Mouse (Mus musculus) neural tube, embryonic 12.5 days (tissue): Measurements from ENCODE around the gene Ispd. TPM values are rescaled to one million over a fixed set of nuclear protein-coding genes. Genes with fewer than 3 reads are reported as not detected.

Experiments
- ATAC-seq: fragments of 200-750 bp; cut with Nextera tagmentation; 2 replicates; pipeline ENCODE4 v1.8.0; 2017; ENCODE audit warnings: low read depth, mild to moderate bottlenecking, moderate TSS enrichment, moderate library complexity; ENCODE audit not compliant: low FRiP score
- H3K27ac ChIP-seq: fragments of 300-500 bp; sonication (generic); 2 replicates; pipeline ENCODE4 v1.5.1; 2016
- H3K27me3 ChIP-seq: fragments of 300-500 bp; sonication (generic); replicated peaks from 2 replicates; pipeline ENCODE4 v1.6.1; 2016; ENCODE audit warnings: mild to moderate bottlenecking
- H3K36me3 ChIP-seq: fragments of 300-500 bp; sonication (generic); 2 replicates; pipeline ENCODE4 v1.6.1; 2016; ENCODE audit warnings: mild to moderate bottlenecking
- H3K4me1 ChIP-seq: fragments of 300-500 bp; sonication (generic); 2 replicates; pipeline ENCODE4 v1.6.1; 2016
- H3K4me2 ChIP-seq: fragments of 300-500 bp; sonication (generic); replicated peaks from 2 replicates; pipeline ENCODE4 v1.6.1; 2016; ENCODE audit warnings: mild to moderate bottlenecking
- H3K4me3 ChIP-seq: fragments of 300-500 bp; sonication (generic); 2 replicates; pipeline ENCODE4 v1.5.1; 2016
- H3K9ac ChIP-seq: fragments of 300-500 bp; sonication (generic); 2 replicates; pipeline ENCODE4 v1.6.1; 2016; ENCODE audit warnings: mild to moderate bottlenecking
- H3K9me3 ChIP-seq: fragments of 300-500 bp; sonication (generic); 2 replicates; pipeline ENCODE4 v1.6.1; 2016; ENCODE audit warnings: mild to moderate bottlenecking
- WGBS: fragments of 180-500 bp; shearing (Covaris S2); methylation state at CpG from one replicate; pipeline ENCODE4 v1.1.7; 2016; 5-methylcytosine and 5-hydroxymethylcytosine counted together
- polyA plus RNA-seq: library from polyadenylated mRNA; unstranded; fragments of >200 nt; fragmentation: Nextera tagmentation; extraction: Ambion mirVana; gene quantifications from 2 replicates; pipeline ENCODE4 v1.2.1, GENCODE M21; 2016

Gene Ispd
- polyA plus RNA-seq, 1 experiment from 2014 or later = 13.1 TPM

DNA sequence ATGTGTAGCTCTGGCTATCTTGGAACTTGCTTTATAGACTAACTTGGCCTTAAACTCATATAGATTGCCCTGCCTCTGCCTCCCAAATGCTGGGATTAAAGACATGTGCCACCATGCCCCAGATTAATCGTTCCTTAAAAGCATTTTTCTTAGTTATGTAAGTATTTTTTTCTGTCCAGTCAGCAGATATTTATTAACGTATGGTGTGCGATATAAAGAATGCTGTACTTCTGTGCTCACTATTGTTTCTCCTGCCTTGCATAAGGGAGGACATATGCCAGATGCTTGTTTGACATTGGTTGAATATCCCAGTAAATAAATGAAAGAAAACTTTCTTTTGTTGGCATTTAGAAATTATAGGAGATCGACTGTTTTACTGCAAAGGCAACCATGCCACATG lies 5.7 kb downstream of the Ispd start:
- H3K36me3 ChIP-seq = no peaks in the 10 kb centered on the region
- H3K9ac ChIP-seq = no peak overlapping the region
- H3K9me3 ChIP-seq = no peaks in the 10 kb centered on the region
- ATAC-seq = no peak
- H3K27ac ChIP-seq = no peak overlapping the region
- H3K27me3 ChIP-seq = no peaks in the 10 kb centered on the region
- no peak overlapping the region for H3K4me2 ChIP-seq
- no peaks in the 10 kb centered on the region for H3K4me1 ChIP-seq
- 94% methylated on average over 4 of the region's 4 CpGs for WGBS
- H3K4me3 ChIP-seq = no peak overlapping the region

DNA sequence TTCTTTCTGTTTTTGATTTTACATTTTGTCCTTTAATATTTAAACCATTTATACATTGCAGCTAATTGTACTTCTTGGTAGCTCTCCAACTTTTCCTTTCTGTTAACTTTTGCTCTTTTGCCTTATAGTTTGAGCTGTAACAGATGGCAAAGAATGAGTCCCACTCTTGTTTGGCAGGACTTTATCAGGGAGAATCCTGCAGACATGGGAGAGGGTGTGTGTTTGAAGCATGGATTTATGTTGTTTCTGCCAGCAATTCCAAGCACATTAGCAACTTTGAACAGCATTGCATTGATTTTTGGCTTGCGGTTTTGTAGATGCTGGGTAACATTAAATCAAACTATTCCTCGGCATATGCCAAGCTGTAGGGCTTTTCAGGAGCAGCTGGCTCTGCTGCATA lies 13.9 kb downstream of the Ispd start:
- no peaks in the 10 kb centered on the region for H3K27me3 ChIP-seq
- no peaks in the 10 kb centered on the region for H3K4me1 ChIP-seq
- no peak overlapping the region for H3K4me2 ChIP-seq
- ATAC-seq = no peak
- H3K9me3 ChIP-seq = peaks cover 8% of the 10 kb centered on the region; the same call in 1 of the 2 replicates
- no peak overlapping the region for H3K4me3 ChIP-seq
- no peak overlapping the region for H3K9ac ChIP-seq
- H3K27ac ChIP-seq = no peak overlapping the region
- no peaks in the 10 kb centered on the region for H3K36me3 ChIP-seq
- 83% methylated on average over 2 of the region's 2 CpGs for WGBS

DNA sequence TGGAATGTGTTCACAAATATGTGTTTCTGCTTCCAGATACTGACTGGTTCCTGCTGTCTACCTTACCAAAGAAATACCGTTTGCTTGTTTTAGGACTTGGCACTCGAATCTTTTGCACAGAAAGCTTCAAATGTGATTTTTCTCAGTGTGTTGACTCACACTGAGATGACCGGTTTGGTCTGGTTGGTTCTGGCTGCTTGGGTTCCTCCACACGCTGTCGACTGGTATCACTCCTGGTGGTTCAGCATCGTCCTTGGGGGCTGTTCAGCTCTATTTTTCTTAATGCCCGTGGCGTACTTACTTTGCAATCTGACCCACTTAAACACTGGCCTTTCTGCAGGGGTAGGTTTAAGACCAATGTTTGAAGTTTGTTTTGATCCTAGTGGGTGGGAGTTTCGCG lies 42.4 kb downstream of the Ispd start:
- Histone ChIP-seq H3K4me3 (no peak overlapping the region), H3K27ac (no peak overlapping the region), H3K27me3 (no peaks in the 10 kb centered on the region), H3K9me3 (no peaks in the 10 kb centered on the region), H3K4me1 (no peaks in the 10 kb centered on the region; the same call in 1 of the 2 replicates), H3K9ac (no peak overlapping the region), H3K4me2 (no peak overlapping the region), H3K36me3 (no peaks in the 10 kb centered on the region)
- no peak for ATAC-seq
- WGBS = 71% methylated on average over 10 of the region's 10 CpGs

DNA sequence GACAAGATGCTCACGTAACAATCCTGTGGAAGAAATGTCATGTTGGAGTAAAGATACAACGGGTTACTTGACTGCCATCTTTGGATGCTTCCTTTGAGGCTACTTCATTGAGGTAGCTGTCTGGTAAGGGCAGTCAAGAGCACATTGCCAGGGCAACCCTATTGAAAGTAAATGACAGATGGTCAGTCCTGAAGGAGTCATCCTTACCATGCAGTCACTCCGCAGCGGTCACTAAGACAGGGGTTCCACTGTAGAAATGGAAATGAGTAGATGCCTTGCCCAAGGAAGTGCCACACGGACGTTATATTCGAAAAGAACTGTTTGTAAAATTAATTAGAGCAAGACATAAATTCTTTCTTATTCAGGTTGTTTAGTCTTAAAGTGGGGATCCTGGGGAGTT lies 44.0 kb downstream of the Ispd start:
- H3K4me1 ChIP-seq = no peaks in the 10 kb centered on the region; the same call in 1 of the 2 replicates
- H3K9me3 ChIP-seq = no peaks in the 10 kb centered on the region
- H3K27me3 ChIP-seq = no peaks in the 10 kb centered on the region
- WGBS = 32% methylated on average over 7 of the region's 7 CpGs
- no peak overlapping the region for H3K4me2 ChIP-seq
- H3K9ac ChIP-seq = no peak overlapping the region
- H3K27ac ChIP-seq = no peak overlapping the region
- H3K4me3 ChIP-seq = no peak overlapping the region
- H3K36me3 ChIP-seq = no peaks in the 10 kb centered on the region
- peak; percentile 59; the same call in 1 of the 2 replicates for ATAC-seq

DNA sequence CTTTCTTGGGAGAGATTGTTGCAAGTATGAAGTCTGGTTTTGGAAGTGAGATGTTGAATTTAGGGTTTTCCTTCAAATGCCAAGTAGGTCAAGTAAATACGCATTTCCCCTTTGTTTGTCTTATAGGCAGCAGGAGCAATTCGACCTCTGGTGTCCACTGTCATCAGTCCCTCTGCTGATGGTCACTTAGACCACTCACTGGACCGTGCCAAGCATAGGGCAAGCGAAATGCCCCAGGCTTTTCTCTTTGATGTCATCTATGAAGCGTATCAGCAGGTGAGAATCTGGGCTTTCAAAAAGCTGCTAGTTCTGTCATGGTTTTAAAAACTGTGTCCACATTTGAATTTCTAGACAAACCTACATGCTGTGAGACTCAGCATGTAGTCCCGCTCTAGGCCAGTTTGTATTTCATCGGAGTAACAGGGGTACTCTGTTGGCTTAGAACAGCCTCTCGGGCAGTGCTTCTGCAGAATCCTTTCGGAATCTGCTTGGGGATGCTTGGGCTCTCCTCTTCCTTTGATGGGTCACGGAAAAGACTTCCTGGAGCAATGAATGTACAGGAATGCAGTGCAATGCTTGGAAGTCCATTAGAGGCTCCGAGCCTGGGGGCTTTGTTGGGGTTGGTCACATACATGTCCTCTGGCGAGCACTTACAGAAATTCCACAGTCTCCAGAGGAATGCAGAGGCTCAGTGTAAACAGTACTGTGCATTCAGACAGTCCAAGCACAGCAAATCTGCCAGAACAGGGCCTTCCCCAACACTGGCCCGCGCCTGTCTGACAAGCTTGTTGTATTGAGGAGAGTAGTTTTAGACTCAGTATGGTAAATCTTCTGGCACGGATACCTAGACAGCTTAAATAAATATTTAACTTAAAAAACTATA lies 45.2 kb downstream of the Ispd start:
- H3K9me3 ChIP-seq = no peaks in the 10 kb centered on the region
- 0 out of 2 replicates have a peak, but pooled peaks have one; percentile 35 for ATAC-seq
- H3K27me3 ChIP-seq = no peaks in the 10 kb centered on the region
- no peak overlapping the region for H3K4me3 ChIP-seq
- no peak overlapping the region for H3K9ac ChIP-seq
- no peaks in the 10 kb centered on the region; the same call in 1 of the 2 replicates for H3K4me1 ChIP-seq
- 45% methylated on average over 15 of the region's 15 CpGs for WGBS
- no peak overlapping the region for H3K4me2 ChIP-seq
- H3K27ac ChIP-seq = no peak overlapping the region
- no peaks in the 10 kb centered on the region for H3K36me3 ChIP-seq

DNA sequence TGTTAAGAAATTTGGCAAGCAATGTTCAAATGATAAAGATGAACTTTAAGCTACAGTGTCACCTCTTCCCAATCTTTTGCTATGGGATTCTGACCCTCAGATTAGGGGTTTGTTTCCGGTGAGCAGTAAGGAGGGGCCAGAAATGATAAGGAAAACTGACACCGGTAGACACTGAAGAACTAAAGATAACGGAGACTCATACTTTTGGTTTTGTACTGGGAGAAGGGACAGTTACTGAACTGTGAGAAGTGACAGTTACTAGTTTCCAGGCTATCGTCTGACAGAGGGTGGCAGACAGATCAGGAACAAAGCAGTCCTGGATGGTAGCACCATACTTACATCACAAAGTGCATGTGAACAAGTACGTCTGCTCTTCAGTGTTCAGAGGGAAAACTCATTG lies 55.7 kb downstream of the Ispd start:
- Histone ChIP-seq H3K9me3 (no peaks in the 10 kb centered on the region), H3K36me3 (no peaks in the 10 kb centered on the region), H3K4me3 (no peak overlapping the region), H3K27ac (no peak overlapping the region), H3K4me1 (no peaks in the 10 kb centered on the region), H3K4me2 (no peak overlapping the region), H3K9ac (no peak overlapping the region), H3K27me3 (no peaks in the 10 kb centered on the region)
- no peak for ATAC-seq
- WGBS = 82% methylated on average over 5 of the region's 5 CpGs

DNA sequence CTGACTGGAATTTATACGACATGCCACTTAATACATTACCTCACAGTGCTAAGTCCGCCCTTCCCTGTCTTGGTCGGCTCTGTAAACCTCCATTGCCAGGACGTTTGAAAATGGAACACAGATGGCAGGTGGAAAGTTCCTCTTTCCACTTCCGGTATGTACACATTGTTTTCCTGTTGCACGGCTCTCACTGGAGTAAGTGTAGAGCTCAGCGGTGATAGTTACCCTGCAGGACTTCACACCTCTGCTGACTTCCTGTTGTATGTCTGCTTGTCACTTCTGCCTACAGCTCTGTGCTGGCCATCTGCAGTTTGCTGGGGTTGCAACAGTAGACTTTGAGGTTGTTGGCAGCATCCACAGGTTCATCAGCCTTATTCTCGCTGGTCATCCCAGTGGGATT lies 58.1 kb downstream of the Ispd start:
- H3K9ac ChIP-seq = no peak overlapping the region
- H3K36me3 ChIP-seq = no peaks in the 10 kb centered on the region
- H3K4me1 ChIP-seq = no peaks in the 10 kb centered on the region
- H3K9me3 ChIP-seq = no peaks in the 10 kb centered on the region
- no peak overlapping the region for H3K4me3 ChIP-seq
- H3K4me2 ChIP-seq = no peak overlapping the region
- no peak overlapping the region for H3K27ac ChIP-seq
- H3K27me3 ChIP-seq = no peaks in the 10 kb centered on the region
- no peak for ATAC-seq
- 85% methylated on average over 8 of the region's 8 CpGs for WGBS

DNA sequence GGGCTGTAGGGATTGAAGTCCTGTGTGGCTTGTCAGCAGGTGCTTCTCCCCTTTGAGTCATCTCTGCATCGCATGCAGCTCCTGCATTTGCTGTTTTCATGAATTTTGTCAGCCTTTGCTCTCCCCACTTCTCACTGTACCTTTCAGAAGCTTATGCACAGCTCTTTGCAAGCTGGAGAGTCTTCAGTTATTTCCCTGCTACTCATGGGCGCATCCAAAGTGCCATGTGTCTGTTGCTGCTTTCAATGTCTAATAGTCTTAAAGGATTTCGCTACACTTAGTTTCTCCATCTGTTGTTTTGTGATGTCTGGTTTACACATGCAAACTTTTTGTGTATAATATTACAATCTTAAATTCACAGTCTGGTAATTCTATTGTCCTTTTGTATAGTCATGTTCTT lies 74.8 kb downstream of the Ispd start:
- H3K27ac ChIP-seq = no peak overlapping the region
- WGBS = 96% methylated on average over 3 of the region's 3 CpGs
- H3K9ac ChIP-seq = no peak overlapping the region
- H3K4me1 ChIP-seq = no peaks in the 10 kb centered on the region
- no peak for ATAC-seq
- no peaks in the 10 kb centered on the region for H3K27me3 ChIP-seq
- no peaks in the 10 kb centered on the region for H3K9me3 ChIP-seq
- no peak overlapping the region for H3K4me2 ChIP-seq
- H3K4me3 ChIP-seq = no peak overlapping the region
- H3K36me3 ChIP-seq = no peaks in the 10 kb centered on the region

DNA sequence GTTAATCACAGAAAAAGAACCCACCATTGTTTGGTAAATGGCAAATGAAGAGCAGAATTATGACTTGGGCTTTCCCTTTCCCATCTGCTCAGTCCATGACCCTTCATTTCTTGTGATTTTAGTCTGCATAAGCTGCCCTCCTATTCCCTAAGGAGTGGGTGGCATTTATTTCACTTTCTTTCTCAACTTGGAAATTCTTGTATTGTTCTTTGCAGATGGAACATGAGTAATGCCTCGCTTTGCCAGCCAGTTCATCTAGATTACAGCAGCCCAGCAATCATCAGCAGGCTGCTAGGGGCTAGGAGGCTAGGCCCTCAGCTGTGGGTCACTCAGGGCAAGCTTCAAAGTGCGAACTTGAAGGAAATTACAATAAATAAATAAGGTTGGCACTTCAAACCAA lies 76.5 kb downstream of the Ispd start:
- H3K4me3 ChIP-seq = no peak overlapping the region
- H3K4me2 ChIP-seq = no peak overlapping the region
- no peaks in the 10 kb centered on the region for H3K36me3 ChIP-seq
- no peak overlapping the region for H3K27ac ChIP-seq
- 86% methylated on average over 2 of the region's 2 CpGs for WGBS
- H3K9ac ChIP-seq = no peak overlapping the region
- no peaks in the 10 kb centered on the region for H3K27me3 ChIP-seq
- no peaks in the 10 kb centered on the region for H3K9me3 ChIP-seq
- no peaks in the 10 kb centered on the region for H3K4me1 ChIP-seq
- no peak for ATAC-seq

DNA sequence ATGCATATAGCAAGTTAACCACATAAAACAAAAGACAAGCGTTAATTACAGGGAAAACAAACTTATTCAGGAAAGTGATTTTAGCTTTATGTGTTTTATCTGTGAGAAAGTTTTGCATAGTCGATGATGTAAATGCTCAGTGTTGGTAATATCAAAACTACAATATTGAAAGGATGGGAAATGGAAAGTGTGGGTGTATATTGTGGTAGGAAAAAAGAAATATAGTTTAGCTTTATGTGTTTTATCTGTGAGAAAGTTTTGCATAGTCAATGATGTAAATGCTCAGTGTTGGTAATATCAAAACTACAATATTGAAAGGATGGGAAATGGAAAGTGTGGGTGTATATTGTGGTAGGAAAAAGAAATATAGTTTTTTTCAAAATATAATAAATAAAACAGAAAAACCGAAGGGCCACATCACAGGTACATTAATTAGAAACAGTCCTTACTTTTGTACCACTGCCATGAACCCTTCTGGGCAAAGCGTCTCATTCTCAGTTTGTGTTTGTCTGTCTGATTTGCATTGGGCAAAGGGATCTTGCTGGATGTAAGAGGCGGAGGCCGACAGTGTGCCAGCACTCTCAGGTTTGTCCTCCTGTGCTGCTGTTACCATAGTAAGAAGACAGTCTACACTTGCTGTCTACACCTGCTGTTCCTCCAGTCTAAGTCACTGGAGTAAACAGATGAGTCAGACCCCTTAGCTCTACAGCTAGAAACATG lies 87.2 kb downstream of the Ispd start:
- Histone ChIP-seq H3K4me1 (no peaks in the 10 kb centered on the region), H3K9ac (no peak overlapping the region), H3K4me3 (no peak overlapping the region), H3K4me2 (no peak overlapping the region), H3K9me3 (no peaks in the 10 kb centered on the region), H3K36me3 (no peaks in the 10 kb centered on the region), H3K27me3 (no peaks in the 10 kb centered on the region), H3K27ac (no peak overlapping the region)
- 92% methylated on average over 6 of the region's 6 CpGs for WGBS
- ATAC-seq = no peak

DNA sequence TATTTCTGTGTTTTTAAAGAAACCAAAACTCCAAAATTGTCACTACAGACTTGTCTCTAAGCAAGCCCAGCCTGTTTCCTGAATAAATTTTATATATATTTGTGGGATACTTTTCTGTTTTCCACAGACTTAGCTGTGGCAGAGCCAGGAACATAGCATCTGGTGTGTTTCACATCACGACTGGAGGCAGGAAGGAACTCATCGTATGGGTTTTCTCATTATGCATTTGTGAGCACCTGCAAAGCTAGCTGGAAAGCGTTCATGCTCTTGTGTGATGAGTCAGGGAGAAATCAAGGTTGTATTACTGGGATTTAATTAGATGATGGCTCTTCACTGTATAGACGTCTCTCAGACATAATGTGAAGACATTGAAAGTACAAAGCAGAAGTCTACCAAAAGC lies 90.2 kb downstream of the Ispd start:
- no peaks in the 10 kb centered on the region for H3K9me3 ChIP-seq
- no peaks in the 10 kb centered on the region for H3K27me3 ChIP-seq
- 84% methylated on average over 4 of the region's 4 CpGs for WGBS
- no peak overlapping the region for H3K4me3 ChIP-seq
- H3K9ac ChIP-seq = no peak overlapping the region
- H3K4me1 ChIP-seq = no peaks in the 10 kb centered on the region
- H3K27ac ChIP-seq = no peak overlapping the region
- H3K4me2 ChIP-seq = no peak overlapping the region
- no peaks in the 10 kb centered on the region for H3K36me3 ChIP-seq
- ATAC-seq = no peak

DNA sequence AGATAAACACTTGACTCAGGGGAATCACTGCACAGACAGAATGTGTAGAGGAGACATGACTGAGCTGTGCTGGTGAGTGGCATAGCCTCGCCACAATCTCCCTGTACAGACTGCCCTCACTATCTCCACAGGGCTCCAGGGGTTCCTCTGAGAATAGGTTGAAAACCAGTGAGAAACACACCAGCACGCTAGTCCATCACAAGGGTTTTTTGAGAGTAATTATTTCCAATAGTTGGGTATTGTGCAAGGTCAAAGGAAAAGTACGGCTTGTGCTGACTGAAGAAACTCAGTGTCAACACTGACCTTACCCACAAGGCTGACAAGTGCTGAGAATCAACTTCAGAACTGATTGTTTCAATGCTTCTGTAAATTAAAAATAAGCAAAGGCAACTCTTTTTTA lies 92.9 kb downstream of the Ispd start:
- H3K4me2 ChIP-seq = no peak overlapping the region
- no peak overlapping the region for H3K27ac ChIP-seq
- no peak overlapping the region for H3K9ac ChIP-seq
- H3K4me1 ChIP-seq = no peaks in the 10 kb centered on the region
- no peaks in the 10 kb centered on the region for H3K36me3 ChIP-seq
- 79% methylated on average over 3 of the region's 3 CpGs for WGBS
- H3K4me3 ChIP-seq = no peak overlapping the region
- H3K9me3 ChIP-seq = no peaks in the 10 kb centered on the region
- no peak for ATAC-seq
- H3K27me3 ChIP-seq = no peaks in the 10 kb centered on the region
